Mouse (Mus musculus) testis, adult 2 months (tissue): ENCODE measurements at regions not wholly inside any gene's neighbourhood (a gene's known extent, or its start where the extent isn't known, plus 50 kb on each side); places are given as distances from the start of the nearest gene placed in this dataset.

ENCODE experiments used
- CTCF ChIP-seq: fragments of 200-500 bp; IDR thresholded peaks from 2 replicates; pipeline ENCODE4 v1.5.1; 2012; ENCODE audit warnings: low read depth, mild to moderate bottlenecking, inconsistent platforms, low read length, moderate library complexity; ENCODE audit not compliant: control insufficient read depth, insufficient read depth, insufficient replicate concordance
- POLR2A ChIP-seq: fragments of 200-500 bp; IDR thresholded peaks from 2 replicates; pipeline ENCODE4 v1.6.1; 2012; ENCODE audit warnings: low read depth, mild to moderate bottlenecking, inconsistent platforms, low read length, moderate library complexity; ENCODE audit not compliant: control insufficient read depth

DNA sequence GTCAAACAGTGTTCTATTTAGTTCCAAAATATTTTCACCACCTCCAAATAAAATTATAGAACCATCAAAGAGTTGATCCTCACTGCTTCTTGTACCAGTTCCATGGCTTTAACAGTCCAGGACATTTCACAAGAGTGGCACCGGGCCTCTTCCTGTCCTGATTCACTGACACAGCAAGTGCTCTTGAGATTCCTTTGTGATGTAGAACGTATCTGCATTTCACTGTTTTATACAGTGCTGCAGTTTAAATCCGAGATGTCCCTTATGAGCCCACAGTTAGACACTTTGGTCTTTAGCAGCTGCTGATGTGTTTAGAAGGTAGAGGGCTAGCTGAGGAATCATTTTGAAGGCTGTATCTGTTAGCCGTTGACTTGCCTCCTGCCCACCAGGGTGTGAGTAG is 284.8 kb downstream of the Pmp22 start:
- TF ChIP-seq POLR2A (no peak), CTCF (no peak)
